Mouse (Mus musculus) ES-Bruce4 (cell line): ENCODE measurements at regions not wholly inside any gene's neighbourhood (a gene's known extent, or its start where the extent isn't known, plus 50 kb on each side); places are given as distances from the start of the nearest gene placed in this dataset.

Experiments used
- CTCF ChIP-seq: IDR thresholded peaks from one replicate; pipeline ENCODE4 v1.8.1; 2011; ENCODE audit warnings: low read depth, low read length
- EP300 ChIP-seq: IDR thresholded peaks from 2 replicates; pipeline ENCODE4 v1.6.1; 2011; ENCODE audit warnings: low read depth, low read length; ENCODE audit not compliant: insufficient read depth
- POLR2A ChIP-seq: IDR thresholded peaks from one replicate; pipeline ENCODE4 v1.8.1; 2011; ENCODE audit warnings: low read length; ENCODE audit not compliant: insufficient read depth

DNA sequence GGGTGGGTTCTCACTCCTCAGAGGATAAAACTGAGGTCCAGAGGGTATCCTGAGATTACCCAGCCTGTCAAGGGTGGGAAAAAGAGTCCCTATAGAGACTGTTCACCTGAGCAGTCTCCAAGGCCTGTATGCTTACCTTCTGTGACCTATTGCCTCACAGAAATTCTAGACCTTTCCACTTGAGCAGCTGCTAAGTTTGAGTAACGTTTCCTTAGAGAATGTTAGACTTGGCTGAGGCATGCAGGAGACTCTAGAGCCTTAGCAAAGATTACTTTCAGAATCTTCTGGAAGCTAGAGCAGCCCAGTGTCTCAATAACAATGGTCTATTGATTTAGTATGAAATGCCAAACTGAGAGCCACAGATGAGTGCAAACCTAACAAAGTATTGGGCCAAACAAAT lies 123.1 kb upstream of the Btg1 start:
- TF ChIP-seq EP300 (no peak), CTCF (no peak), POLR2A (no peak)
